Mouse (Mus musculus) kidney, postnatal 14 days (tissue): Measurements from ENCODE around the gene Clec16a.
A peak's percentile ranks its signal among the peaks of the same experiment; 100 is the strongest.

ENCODE experiments used
- DNase-seq: peaks from one replicate; pipeline ENCODE4 v3.0.0; 2022; ENCODE audit warnings: mixed read lengths

Gene Clec16a

GRCm38 (mm10) chr16:10652935-10653334 is 107.8 kb downstream of the Clec16a start:
- no peak for DNase-seq

GRCm38 (mm10) chr16:10655236-10655635 is 110.1 kb downstream of the Clec16a start:
- no peak for DNase-seq

- peak; percentile 34 for DNase-seq
Measured at GRCm38 (mm10) chr16:10655926-10656325, 110.8 kb downstream of the Clec16a start.

- peak; percentile 32 for DNase-seq
Measured at GRCm38 (mm10) chr16:10656461-10656860, 111.3 kb downstream of the Clec16a start.

GRCm38 (mm10) chr16:10656939-10657338 is 111.8 kb downstream of the Clec16a start:
- peak; percentile 72 for DNase-seq

- DNase-seq: no peak
Measured at GRCm38 (mm10) chr16:10659211-10659610, 114.1 kb downstream of the Clec16a start.

- peak; percentile 46 for DNase-seq
Measured at GRCm38 (mm10) chr16:10660526-10660925, 115.4 kb downstream of the Clec16a start.

GRCm38 (mm10) chr16:10661385-10661784 is 116.2 kb downstream of the Clec16a start:
- DNase-seq: no peak

GRCm38 (mm10) chr16:10663890-10664731 is 119.0 kb downstream of the Clec16a start:
- no peak for DNase-seq

GRCm38 (mm10) chr16:10664921-10665894 is 120.1 kb downstream of the Clec16a start:
- DNase-seq: peak; percentile 65

GRCm38 (mm10) chr16:10666766-10667165 is 121.6 kb downstream of the Clec16a start:
- no peak for DNase-seq

GRCm38 (mm10) chr16:10668453-10668852 is 123.3 kb downstream of the Clec16a start:
- DNase-seq: no peak

GRCm38 (mm10) chr16:10668991-10669703 is 124.0 kb downstream of the Clec16a start:
- no peak for DNase-seq

- DNase-seq: no peak
Measured at GRCm38 (mm10) chr16:10669936-10670335, 124.8 kb downstream of the Clec16a start.

GRCm38 (mm10) chr16:10672490-10672889 is 127.4 kb downstream of the Clec16a start:
- DNase-seq: no peak

- DNase-seq: no peak
Measured at GRCm38 (mm10) chr16:10674020-10674419, 128.9 kb downstream of the Clec16a start.

- no peak for DNase-seq
Measured at GRCm38 (mm10) chr16:10674957-10675356, 129.8 kb downstream of the Clec16a start.

GRCm38 (mm10) chr16:10675612-10676011 is 130.5 kb downstream of the Clec16a start:
- DNase-seq: peak; percentile 19

- DNase-seq: no peak
Measured at GRCm38 (mm10) chr16:10676461-10677066, 131.4 kb downstream of the Clec16a start.

- DNase-seq: no peak
Measured at GRCm38 (mm10) chr16:10682521-10682920, 137.4 kb downstream of the Clec16a start.

GRCm38 (mm10) chr16:10683193-10684000 is 138.3 kb downstream of the Clec16a start:
- DNase-seq: no peak
